Mouse (Mus musculus) liver, embryonic 14.5 days (tissue): Measurements from ENCODE around the gene Zdhhc1. TPM values are rescaled to one million over a fixed set of nuclear protein-coding genes. Genes with fewer than 3 reads are reported as not detected.

Experiments
- ATAC-seq: fragments of 200-750 bp; cut with Nextera tagmentation; 2 replicates; pipeline ENCODE4 v1.8.0; 2017; ENCODE audit warnings: moderate number of reproducible peaks, mild to moderate bottlenecking, moderate library complexity; ENCODE audit not compliant: insufficient read depth
- DNase-seq, 3 experiments: peaks; one replicate each; pipeline ENCODE4 v3.0.0-alpha.2; 2012 to 2013; ENCODE audit warnings: low read depth in 3 of 3, low spot score in 3 of 3
- H3K27ac ChIP-seq: fragments of 300-500 bp; sonication (generic); 2 replicates; pipeline ENCODE4 v1.5.1; 2014; ENCODE audit warnings: moderate library complexity, mild to moderate bottlenecking, control low read depth, inconsistent platforms
- H3K27me3 ChIP-seq: fragments of 300-500 bp; sonication (generic); 2 replicates; pipeline ENCODE4 v1.6.1; 2014; ENCODE audit warnings: mild to moderate bottlenecking, low read length, moderate library complexity; ENCODE audit not compliant: control insufficient read depth, insufficient read depth
- H3K36me3 ChIP-seq: fragments of 300-500 bp; sonication (generic); replicated peaks from 2 replicates; pipeline ENCODE4 v1.6.1; 2014; ENCODE audit warnings: low read depth; ENCODE audit not compliant: control insufficient read depth, insufficient read depth
- H3K4me1 ChIP-seq, 2 experiments: fragments of 200-500 bp in 1 of 2; fragments of 300-500 bp in 1 of 2; sonication (generic) in 1 of 2; replicated peaks; 2 replicates each; pipeline ENCODE4 v1.6.1; 2012 to 2014; ENCODE audit warnings: antibody characterized with exemption in 1 of 2, inconsistent platforms in 1 of 2, low read length in 1 of 2; ENCODE audit not compliant: control insufficient read depth in 2 of 2, insufficient read depth in 2 of 2
- H3K4me2 ChIP-seq: fragments of 300-500 bp; sonication (generic); 2 replicates; pipeline ENCODE4 v1.6.1; 2014; ENCODE audit warnings: low read depth, mild to moderate bottlenecking, control low read depth, moderate library complexity
- H3K4me3 ChIP-seq, 2 experiments: fragments of 200-500 bp in 1 of 2; fragments of 300-500 bp in 1 of 2; sonication (generic) in 1 of 2; 2 replicates each; pipeline ENCODE4 v1.5.1; 2012 to 2014; ENCODE audit warnings: low read depth in 2 of 2, low read length in 2 of 2, mild to moderate bottlenecking in 2 of 2, control low read depth in 1 of 2, inconsistent platforms in 1 of 2, moderate library complexity in 1 of 2; ENCODE audit not compliant: insufficient read depth in 1 of 2
- H3K9ac ChIP-seq: fragments of 300-500 bp; sonication (generic); replicated peaks from 2 replicates; pipeline ENCODE4 v1.6.1; 2014; ENCODE audit warnings: mild to moderate bottlenecking, control low read depth, moderate library complexity
- H3K9me3 ChIP-seq: fragments of 300-500 bp; sonication (generic); 2 replicates; pipeline ENCODE4 v1.6.1; 2016; ENCODE audit warnings: low read length, mixed read lengths; ENCODE audit not compliant: control insufficient read depth
- CTCF ChIP-seq: IDR thresholded peaks from 2 replicates; pipeline ENCODE4 v1.5.1; 2016; ENCODE audit warnings: antibody characterized with exemption, low read depth, control low read depth
- EP300 ChIP-seq: IDR thresholded peaks from 2 replicates; pipeline ENCODE4 v1.6.1; 2016; ENCODE audit warnings: antibody characterized with exemption, low read depth
- WGBS: fragments of 180-500 bp; shearing (Covaris S2); extraction: QIAGEN DNeasy Blood & Tissue Kit; methylation state at CpG from one replicate; pipeline ENCODE4 v1.1.7; 2014; ENCODE audit not compliant: insufficient replicate concordance; 5-methylcytosine and 5-hydroxymethylcytosine counted together
- polyA plus RNA-seq, 2 experiments: library from polyadenylated mRNA; depleted of rRNA in 1 of 2; stranded (reverse) in 1 of 2; unstranded in 1 of 2; fragments of >200 nt; fragmentation: Nextera tagmentation in 1 of 2; extraction: Ambion mirVana in 1 of 2; gene quantifications; 2 replicates each; pipeline versions ENCODE4 v1.2.1 to v1.2.3; 2012 to 2014

Zdhhc1 gene
- polyA plus RNA-seq, 2 experiments: 0.90 to 2.2 TPM

DNA sequence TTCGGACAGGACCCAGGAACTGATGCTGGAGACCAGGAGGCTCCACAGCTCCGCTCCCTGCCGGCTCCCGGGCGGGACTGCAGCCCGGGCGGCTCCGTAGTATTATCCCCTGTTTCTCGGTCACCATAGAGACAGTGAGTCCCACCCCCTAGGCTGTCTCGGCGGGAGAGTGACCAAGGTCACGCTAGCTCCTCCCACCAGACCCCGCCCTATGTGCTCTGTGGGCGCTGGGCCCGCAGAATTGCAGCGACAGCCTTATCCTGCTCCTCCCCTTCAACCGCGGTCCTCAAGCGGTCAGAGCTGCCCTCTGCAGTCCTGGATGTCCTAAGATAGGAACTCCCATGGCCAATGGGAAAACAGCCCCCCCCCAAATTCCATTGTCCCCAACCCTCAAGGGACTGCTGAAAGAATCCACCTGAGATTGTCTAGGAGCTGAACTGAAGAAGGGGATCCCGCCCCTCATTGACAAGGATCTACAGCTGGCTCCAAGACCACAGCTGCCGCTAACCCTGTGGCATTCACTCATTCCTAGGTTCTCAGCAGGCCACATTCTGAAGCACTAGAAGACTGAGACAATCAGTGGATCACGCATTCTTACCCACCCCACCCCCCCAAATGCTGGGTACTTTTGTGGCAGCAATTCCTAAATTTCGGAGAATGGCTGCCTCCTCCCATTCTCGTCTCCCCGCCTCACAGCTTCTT is 25.2 kb downstream of the Zdhhc1 start, which contains the start of gene Tppp3:
TSS of gene Tppp3 (minus strand) at position 213 of the 702 bp plus-strand sequence.
- no peak within 1 kb of the TSS for H3K27ac ChIP-seq
- peak; percentile 69 to 80 (median 70) for DNase-seq
- 4% methylated on average over 25 of the region's 25 CpGs for WGBS
- no peak within 1 kb of the TSS for H3K9ac ChIP-seq
- H3K27me3 ChIP-seq: peaks cover 49% of the 10 kb centered on the region
- H3K4me1 ChIP-seq: peaks cover 16 to 23% of the 10 kb centered on the region in 2 experiments
- TF ChIP-seq EP300: no peak
- TF ChIP-seq CTCF: peak; percentile 64
- no peaks in the 10 kb centered on the region for H3K9me3 ChIP-seq
- no peak within 1 kb of the TSS for H3K4me3 ChIP-seq
- no peaks in the 10 kb centered on the region for H3K36me3 ChIP-seq
- ATAC-seq: peak; percentile 83
- peak within 1 kb of the TSS; percentile 45 for H3K4me2 ChIP-seq

DNA sequence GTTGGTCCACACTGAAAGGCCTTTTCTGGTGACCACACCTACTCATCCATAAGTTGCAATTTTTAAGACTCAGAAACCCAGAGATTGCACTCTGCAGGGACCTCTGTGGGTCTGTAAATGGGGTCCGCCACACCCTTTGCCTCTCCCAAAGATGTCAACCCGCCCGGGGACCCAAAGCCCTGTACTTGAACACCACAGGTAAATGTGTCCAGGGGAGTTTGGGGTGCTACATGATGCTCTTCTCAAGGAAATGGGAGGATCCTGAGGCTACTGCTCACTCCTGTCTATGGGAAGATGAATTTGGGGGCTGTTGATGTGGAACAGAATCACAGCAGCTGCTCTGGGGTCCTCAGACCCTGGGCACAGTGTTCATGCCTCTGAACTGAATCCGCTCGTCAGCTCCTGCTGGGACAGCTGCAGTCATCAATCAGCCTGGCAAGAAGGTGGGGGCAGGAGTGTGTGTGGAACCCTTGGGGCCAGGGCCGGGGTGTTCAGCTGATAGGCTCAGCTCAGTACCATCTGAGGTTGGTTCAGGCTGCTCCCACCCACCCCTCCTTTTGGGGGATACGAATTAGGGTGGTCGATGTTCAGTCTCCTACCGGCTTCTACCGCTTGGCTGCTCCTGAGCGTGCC is 25.9 kb downstream of the Zdhhc1 start:
- TF ChIP-seq EP300 (no peak), CTCF (no peak)
- ATAC-seq: peak; percentile 19; the same call in 1 of the 2 replicates
- Histone ChIP-seq H3K36me3 (no peaks in the 10 kb centered on the region), H3K9ac (no peak overlapping the region), H3K4me3 (no peak overlapping the region), H3K27ac (no peak overlapping the region), H3K9me3 (no peaks in the 10 kb centered on the region), H3K27me3 (peaks cover 49% of the 10 kb centered on the region), H3K4me1 (peaks cover 16 to 23% of the 10 kb centered on the region in 2 experiments), H3K4me2 (peak overlapping the region; percentile 45)
- WGBS: 16% methylated on average over 11 of the region's 11 CpGs
- no peak for DNase-seq

GRCm38 (mm10) chr8:105470262-105470661 is 26.4 kb downstream of the Zdhhc1 start:
- 54% methylated on average over 5 of the region's 5 CpGs for WGBS
- Histone ChIP-seq H3K9me3 (no peaks in the 10 kb centered on the region), H3K36me3 (no peaks in the 10 kb centered on the region), H3K27ac (no peak overlapping the region), H3K4me1 (peaks cover 16 to 23% of the 10 kb centered on the region in 2 experiments), H3K27me3 (peaks cover 49% of the 10 kb centered on the region), H3K4me3 (no peak overlapping the region), H3K4me2 (no peak overlapping the region), H3K9ac (no peak overlapping the region)
- DNase-seq (no peak), ATAC-seq (no peak)
- no peak for TF ChIP-seq CTCF
- no peak for TF ChIP-seq EP300

DNA sequence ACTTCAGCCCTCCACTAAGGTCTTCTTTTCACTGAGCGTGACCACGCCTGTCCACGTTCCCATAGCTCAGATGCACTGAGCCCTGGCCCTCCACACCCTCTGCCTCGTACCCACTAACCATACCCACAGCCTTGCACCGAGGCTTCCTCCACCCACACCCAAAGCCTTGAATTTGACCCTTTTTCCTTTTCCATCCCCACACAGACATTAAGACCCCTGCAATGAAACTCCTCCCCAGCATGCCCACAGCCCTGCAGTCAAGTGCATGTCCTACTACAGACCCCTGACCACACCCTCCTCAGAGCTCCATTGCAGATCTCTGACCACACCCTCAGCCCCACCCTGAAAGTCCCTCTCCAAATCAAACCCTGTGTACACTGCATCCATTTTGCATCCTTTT is 26.9 kb downstream of the Zdhhc1 start:
- Histone ChIP-seq H3K36me3 (no peaks in the 10 kb centered on the region), H3K4me3 (no peak overlapping the region), H3K4me2 (no peak overlapping the region), H3K27me3 (peaks cover 45% of the 10 kb centered on the region), H3K4me1 (peaks cover 16 to 23% of the 10 kb centered on the region in 2 experiments), H3K9ac (no peak overlapping the region), H3K9me3 (no peaks in the 10 kb centered on the region), H3K27ac (no peak overlapping the region)
- TF ChIP-seq CTCF (no peak), EP300 (no peak)
- WGBS: 63% methylated on average over 5 of the region's 5 CpGs
- ATAC-seq (no peak), DNase-seq (no peak)

DNA sequence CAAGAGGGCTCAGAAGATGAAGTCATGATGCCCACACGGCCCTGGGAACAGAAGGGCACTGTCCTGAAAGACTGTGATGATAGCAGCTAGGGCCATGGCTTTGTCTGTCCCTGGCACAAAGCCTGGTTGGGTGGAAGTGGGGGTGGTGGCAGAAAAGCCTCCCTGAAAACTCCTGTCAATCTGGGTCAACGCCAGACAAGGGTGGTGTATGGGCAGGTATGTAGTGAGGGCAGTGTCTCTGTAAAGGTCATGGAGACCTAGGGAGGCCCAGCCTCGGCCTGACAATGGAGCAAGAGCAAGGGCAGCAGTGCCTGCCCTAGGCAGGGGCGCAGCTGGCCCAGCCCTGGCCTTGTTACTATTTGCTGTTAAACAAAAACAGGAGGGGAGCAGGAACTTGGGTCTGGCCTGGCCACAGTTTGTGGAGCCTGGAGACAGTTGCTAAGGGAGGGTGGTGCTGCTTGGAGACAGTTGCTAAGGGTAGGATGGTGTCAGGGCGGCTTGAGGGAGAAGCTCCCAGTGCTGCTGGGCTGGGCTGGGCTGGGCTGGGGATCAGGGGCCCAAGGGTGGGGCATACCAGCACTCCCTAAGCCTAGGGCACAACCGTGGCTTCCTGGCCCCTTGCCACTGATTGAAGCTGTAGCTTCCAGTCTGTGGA is 27.5 kb downstream of the Zdhhc1 start:
- H3K27me3 ChIP-seq: peaks cover 38% of the 10 kb centered on the region
- no peak overlapping the region for H3K4me3 ChIP-seq
- ATAC-seq: peak; percentile 61

More for the DNA sequence above, 27.5 kb downstream of the Zdhhc1 start:
- Histone ChIP-seq H3K9me3 (no peaks in the 10 kb centered on the region), H3K36me3 (no peaks in the 10 kb centered on the region), H3K27ac (no peak overlapping the region), H3K9ac (no peak overlapping the region), H3K4me1 (peaks cover 16 to 21% of the 10 kb centered on the region in 2 experiments), H3K4me2 (no peak overlapping the region)
- TF ChIP-seq CTCF (no peak), EP300 (no peak)
- WGBS: 42% methylated on average over 6 of the region's 6 CpGs
- DNase-seq: peak in 2 of 3 experiments; percentile 36 to 38
